Mouse (Mus musculus): ENCODE measurements around the gene Pate2. TPM values are rescaled to one million over a fixed set of nuclear protein-coding genes. Genes with fewer than 3 reads are reported as not detected.
A peak's percentile ranks its signal among the peaks of the same experiment; 100 is the strongest.

Pate2 gene
- polyA plus RNA-seq, 1 experiment from 2014 or later: 0.19 TPM

DNA sequence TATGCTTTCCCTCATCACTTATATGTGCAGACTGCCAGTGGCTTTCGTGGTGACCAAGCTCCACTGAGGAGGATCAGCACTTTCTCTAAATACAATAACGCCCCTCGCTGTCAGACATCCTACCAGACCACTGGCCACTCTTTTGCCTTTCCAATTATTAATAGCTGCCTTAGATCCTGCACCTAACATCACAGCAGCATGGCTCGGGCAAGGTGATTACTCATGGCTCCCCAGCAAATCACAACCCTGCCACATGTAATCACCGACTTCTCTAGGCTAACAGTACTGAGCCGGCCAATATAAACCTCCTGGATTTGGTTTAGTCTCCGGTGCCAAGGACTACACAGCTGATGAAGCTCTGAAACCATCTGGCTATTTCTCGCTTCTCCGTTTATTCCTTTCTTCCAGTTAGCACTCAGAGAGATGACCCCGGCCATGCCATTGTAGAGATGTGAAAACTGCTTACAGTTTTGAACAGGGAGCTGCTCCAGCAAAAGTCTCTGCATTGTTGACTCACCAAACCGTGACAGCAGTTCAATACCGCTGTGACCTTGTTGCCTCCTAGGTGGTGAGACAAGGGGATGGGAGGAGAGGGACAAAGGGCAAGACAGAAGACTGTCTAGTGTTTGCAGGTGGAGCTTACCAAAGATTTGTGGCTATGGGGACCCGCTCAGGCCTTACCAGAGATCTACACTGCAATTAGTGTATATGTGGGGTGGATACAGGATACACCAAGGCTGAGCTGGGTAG lies 30.9 kb upstream of the Pate2 start:
- no peak overlapping the region for H3K9ac ChIP-seq (ENCODE audit: low read length)
- TF ChIP-seq EP300 (optimal IDR thresholded peaks at IDR 0.05): no peak
- TF ChIP-seq CTCF (IDR thresholded peaks at IDR 0.05; ENCODE audit: low read depth): no peak
- H3K27me3 ChIP-seq (ENCODE audit: control insufficient read depth, insufficient read depth, low read length): no peaks in the 10 kb centered on the region
- WGBS: 51% methylated on average over 13 of the region's 13 CpGs
- no peak for ATAC-seq (ENCODE audit: low FRiP score, low TSS enrichment)
- H3K9me3 ChIP-seq (ENCODE audit: control insufficient read depth, low read length): no peaks in the 10 kb centered on the region
- H3K4me2 ChIP-seq (replicated peaks; ENCODE audit: low read depth): no peak overlapping the region
- H3K36me3 ChIP-seq (ENCODE audit: control insufficient read depth, insufficient read depth, low read length): no peaks in the 10 kb centered on the region
- DNase-seq (ENCODE audit: low spot score): no peak
- H3K4me1 ChIP-seq (replicated peaks; ENCODE audit: control insufficient read depth, insufficient read depth): no peaks in the 10 kb centered on the region
- no peak overlapping the region for H3K27ac ChIP-seq (replicated peaks)
- no peak overlapping the region for H3K4me3 ChIP-seq (ENCODE audit: low read depth, low read length)

GRCm38 (mm10) chr9:35541024-35541423 lies 29.1 kb upstream of the Pate2 start:
- Histone ChIP-seq H3K9me3 (ENCODE audit: control insufficient read depth, low read length) (no peaks in the 10 kb centered on the region), H3K27ac (replicated peaks) (no peak overlapping the region), H3K27me3 (ENCODE audit: control insufficient read depth, insufficient read depth, low read length) (no peaks in the 10 kb centered on the region), H3K9ac (ENCODE audit: low read length) (no peak overlapping the region), H3K36me3 (ENCODE audit: control insufficient read depth, insufficient read depth, low read length) (no peaks in the 10 kb centered on the region), H3K4me3 (ENCODE audit: low read depth, low read length) (no peak overlapping the region), H3K4me1 (replicated peaks; ENCODE audit: control insufficient read depth, insufficient read depth) (no peaks in the 10 kb centered on the region), H3K4me2 (replicated peaks; ENCODE audit: low read depth) (no peak overlapping the region)
- DNase-seq (ENCODE audit: low spot score) (no peak), ATAC-seq (ENCODE audit: low FRiP score, low TSS enrichment) (no peak)
- WGBS: 77% methylated on average over 5 of the region's 5 CpGs
- TF ChIP-seq EP300 (optimal IDR thresholded peaks at IDR 0.05): no peak
- no peak for TF ChIP-seq CTCF (IDR thresholded peaks at IDR 0.05; ENCODE audit: low read depth)

DNA sequence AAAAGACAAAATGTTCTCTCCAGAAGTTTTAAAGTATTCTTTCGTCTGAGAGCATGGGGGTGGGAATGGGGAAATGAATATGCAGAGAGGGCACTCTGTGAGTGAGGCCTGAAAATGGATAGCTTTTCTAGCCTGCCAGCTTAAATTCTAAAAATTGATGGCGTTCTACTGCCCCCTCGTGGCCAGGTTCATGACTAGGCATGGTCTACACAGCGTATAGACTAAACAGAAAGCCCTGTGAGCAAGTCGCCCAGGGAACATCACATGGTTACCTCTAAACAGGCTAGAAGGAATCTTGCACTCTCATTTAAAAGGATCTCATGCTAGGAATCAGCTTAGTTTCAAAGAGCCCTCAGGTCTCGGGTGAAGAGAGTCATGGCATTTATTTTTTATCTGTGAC lies 28.6 kb upstream of the Pate2 start:
- Histone ChIP-seq H3K27me3 (ENCODE audit: control insufficient read depth, insufficient read depth, low read length) (no peaks in the 10 kb centered on the region), H3K27ac (replicated peaks) (no peak overlapping the region), H3K4me1 (replicated peaks; ENCODE audit: control insufficient read depth, insufficient read depth) (no peaks in the 10 kb centered on the region), H3K4me3 (ENCODE audit: low read depth, low read length) (no peak overlapping the region), H3K36me3 (ENCODE audit: control insufficient read depth, insufficient read depth, low read length) (no peaks in the 10 kb centered on the region), H3K9ac (ENCODE audit: low read length) (no peak overlapping the region), H3K9me3 (ENCODE audit: control insufficient read depth, low read length) (no peaks in the 10 kb centered on the region), H3K4me2 (replicated peaks; ENCODE audit: low read depth) (no peak overlapping the region)
- DNase-seq (ENCODE audit: low spot score) (peak; percentile 85), ATAC-seq (ENCODE audit: low FRiP score, low TSS enrichment) (peak; percentile 80)
- WGBS: 5% methylated on average over 6 of the region's 6 CpGs
- no peak for TF ChIP-seq EP300 (optimal IDR thresholded peaks at IDR 0.05)
- TF ChIP-seq CTCF (IDR thresholded peaks at IDR 0.05; ENCODE audit: low read depth): peak; percentile 90

DNA sequence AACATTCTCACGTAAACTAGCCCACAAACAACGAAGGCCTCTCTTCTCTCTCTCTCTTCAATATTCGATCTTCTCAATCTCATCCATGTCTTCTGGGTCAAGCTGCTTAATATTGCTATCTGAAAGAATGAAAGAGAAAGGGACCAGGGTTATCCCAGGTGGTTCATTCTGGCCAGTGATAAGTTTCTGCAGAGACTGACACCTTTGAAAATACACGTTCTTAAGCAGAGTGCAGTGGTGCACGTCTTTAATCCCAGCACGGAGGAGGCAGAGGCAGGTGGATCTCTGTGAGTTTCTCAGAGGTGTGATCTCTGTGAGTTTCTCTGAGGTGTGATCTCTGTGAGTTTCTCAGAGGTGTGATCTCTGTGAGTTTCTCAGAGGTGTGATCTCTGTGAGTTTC lies 28.1 kb upstream of the Pate2 start:
- Histone ChIP-seq H3K4me3 (ENCODE audit: low read depth, low read length) (no peak overlapping the region), H3K27me3 (ENCODE audit: control insufficient read depth, insufficient read depth, low read length) (no peaks in the 10 kb centered on the region), H3K27ac (replicated peaks) (no peak overlapping the region), H3K4me2 (replicated peaks; ENCODE audit: low read depth) (no peak overlapping the region), H3K36me3 (ENCODE audit: control insufficient read depth, insufficient read depth, low read length) (no peaks in the 10 kb centered on the region), H3K9ac (ENCODE audit: low read length) (no peak overlapping the region), H3K9me3 (ENCODE audit: control insufficient read depth, low read length) (no peaks in the 10 kb centered on the region), H3K4me1 (replicated peaks; ENCODE audit: control insufficient read depth, insufficient read depth) (no peaks in the 10 kb centered on the region)
- TF ChIP-seq CTCF (IDR thresholded peaks at IDR 0.05; ENCODE audit: low read depth) (no peak), EP300 (optimal IDR thresholded peaks at IDR 0.05) (no peak)
- no peak for DNase-seq (ENCODE audit: low spot score)
- ATAC-seq (ENCODE audit: low FRiP score, low TSS enrichment): no peak
- WGBS: 67% methylated on average over 6 of the region's 6 CpGs

DNA sequence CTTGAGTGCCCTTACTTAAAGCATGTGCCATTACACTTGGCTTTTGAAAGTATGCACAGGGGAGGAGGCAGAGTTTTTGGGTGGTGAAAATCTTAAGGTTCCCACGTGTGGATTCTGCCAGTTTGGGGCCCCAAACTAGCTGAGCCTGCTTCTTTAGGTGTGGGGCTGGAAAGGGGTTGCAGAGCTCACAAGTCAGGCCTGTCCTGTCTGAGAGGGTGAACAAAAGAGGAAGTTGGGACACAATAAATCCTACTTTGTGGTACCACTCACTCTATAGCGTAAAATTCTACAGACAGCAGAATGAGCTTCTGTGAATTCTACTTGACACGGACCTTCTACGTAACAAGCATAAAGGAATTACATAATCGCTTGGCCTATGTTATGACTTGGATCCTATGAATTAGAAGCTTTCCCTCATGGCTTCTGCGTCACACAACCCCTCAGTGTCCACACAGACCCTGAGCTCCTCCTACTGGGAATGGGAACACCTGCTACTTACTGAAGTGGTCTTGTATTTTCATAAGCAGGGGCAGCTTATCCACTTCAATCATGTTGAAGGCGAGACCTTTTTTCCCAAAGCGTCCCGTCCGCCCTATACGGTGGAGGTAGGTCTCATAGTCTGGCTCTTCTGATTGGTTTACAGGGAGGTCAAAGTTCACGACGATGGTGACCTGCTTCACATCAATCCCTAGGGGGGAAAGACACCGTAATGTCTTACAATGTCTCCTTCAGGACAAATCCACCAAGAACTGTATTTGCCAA lies 26.8 kb upstream of the Pate2 start:
- no peak overlapping the region for H3K4me2 ChIP-seq (replicated peaks; ENCODE audit: low read depth)
- no peak overlapping the region for H3K27ac ChIP-seq (replicated peaks)
- DNase-seq (ENCODE audit: low spot score) (no peak), ATAC-seq (ENCODE audit: low FRiP score, low TSS enrichment) (no peak)
- H3K9me3 ChIP-seq (ENCODE audit: control insufficient read depth, low read length): no peaks in the 10 kb centered on the region
- no peaks in the 10 kb centered on the region for H3K27me3 ChIP-seq (ENCODE audit: control insufficient read depth, insufficient read depth, low read length)
- no peak overlapping the region for H3K4me3 ChIP-seq (ENCODE audit: low read depth, low read length)
- no peak overlapping the region for H3K9ac ChIP-seq (ENCODE audit: low read length)
- H3K4me1 ChIP-seq (replicated peaks; ENCODE audit: control insufficient read depth, insufficient read depth): no peaks in the 10 kb centered on the region
- WGBS: 74% methylated on average over 14 of the region's 14 CpGs
- no peaks in the 10 kb centered on the region for H3K36me3 ChIP-seq (ENCODE audit: control insufficient read depth, insufficient read depth, low read length)
- TF ChIP-seq EP300 (optimal IDR thresholded peaks at IDR 0.05): no peak

DNA sequence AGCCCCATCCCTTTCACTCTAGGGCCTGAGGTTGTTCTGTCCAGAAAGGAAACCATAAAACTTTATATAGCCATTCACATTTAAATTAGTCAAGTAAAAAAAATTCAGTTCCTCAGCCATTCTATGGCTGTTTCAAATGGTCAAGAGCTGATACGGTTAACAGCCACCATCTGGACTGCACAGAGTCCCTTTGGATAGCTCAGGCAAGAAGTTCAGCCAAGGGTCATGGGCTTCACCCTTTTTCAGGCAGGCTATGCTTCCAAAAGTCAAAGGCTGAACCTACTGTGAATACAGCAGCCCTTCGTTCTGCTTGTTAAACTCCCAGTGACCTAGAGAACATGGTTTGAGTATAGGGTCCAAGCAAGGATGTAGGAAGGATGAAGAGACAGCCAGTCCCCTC lies 25.4 kb upstream of the Pate2 start:
- no peak for DNase-seq (ENCODE audit: low spot score)
- no peak for ATAC-seq (ENCODE audit: low FRiP score, low TSS enrichment)
- H3K9me3 ChIP-seq (ENCODE audit: control insufficient read depth, low read length): no peaks in the 10 kb centered on the region
- H3K4me3 ChIP-seq (ENCODE audit: low read depth, low read length): no peak overlapping the region
- H3K9ac ChIP-seq (ENCODE audit: low read length): no peak overlapping the region
- no peaks in the 10 kb centered on the region for H3K27me3 ChIP-seq (ENCODE audit: control insufficient read depth, insufficient read depth, low read length)
- 59% methylated on average over 2 of the region's 2 CpGs for WGBS
- H3K27ac ChIP-seq (replicated peaks): no peak overlapping the region
- no peaks in the 10 kb centered on the region for H3K4me1 ChIP-seq (replicated peaks; ENCODE audit: control insufficient read depth, insufficient read depth)
- TF ChIP-seq EP300 (optimal IDR thresholded peaks at IDR 0.05): no peak
- no peak for TF ChIP-seq CTCF (IDR thresholded peaks at IDR 0.05; ENCODE audit: low read depth)
- no peaks in the 10 kb centered on the region for H3K36me3 ChIP-seq (ENCODE audit: control insufficient read depth, insufficient read depth, low read length)
- H3K4me2 ChIP-seq (replicated peaks; ENCODE audit: low read depth): no peak overlapping the region

Measured in stomach, postnatal 0 days (tissue).